Mouse (Mus musculus) thymus, adult 2 months (tissue): ENCODE measurements around the gene Fbxo39. TPM values are rescaled to one million over a fixed set of nuclear protein-coding genes. Genes with fewer than 3 reads are reported as not detected.

Experiments
- DNase-seq: peaks from one replicate; pipeline ENCODE4 v3.0.0; 2021
- H3K27ac ChIP-seq: fragments of 200-500 bp; 2 replicates; pipeline ENCODE4 v1.5.1; 2012; ENCODE audit warnings: low read length, control low read depth; ENCODE audit not compliant: control insufficient read depth, insufficient read depth
- H3K27me3 ChIP-seq: fragments of 200-500 bp; 2 replicates; pipeline ENCODE4 v1.6.1; 2012; ENCODE audit warnings: mild to moderate bottlenecking, low read length, moderate library complexity, mixed read lengths; ENCODE audit not compliant: control insufficient read depth, insufficient read depth
- H3K36me3 ChIP-seq: fragments of 200-500 bp; 2 replicates; pipeline ENCODE4 v1.6.1; 2012; ENCODE audit warnings: mild to moderate bottlenecking, low read length, moderate library complexity; ENCODE audit not compliant: control insufficient read depth, insufficient read depth
- H3K4me1 ChIP-seq: fragments of 200-500 bp; replicated peaks from 2 replicates; pipeline ENCODE4 v1.6.1; 2012; ENCODE audit warnings: low read length; ENCODE audit not compliant: control insufficient read depth, insufficient read depth
- H3K4me3 ChIP-seq: fragments of 200-500 bp; 2 replicates; pipeline ENCODE4 v1.5.1; 2012; ENCODE audit warnings: mild to moderate bottlenecking, low read length, control low read depth, moderate library complexity; ENCODE audit not compliant: control insufficient read depth, insufficient read depth
- CTCF ChIP-seq: fragments of 200-500 bp; IDR thresholded peaks from 2 replicates; pipeline ENCODE4 v1.5.1; 2012; ENCODE audit warnings: mild to moderate bottlenecking, control low read depth, low read length, moderate library complexity, borderline replicate concordance; ENCODE audit not compliant: control insufficient read depth, poor library complexity, insufficient read depth; ENCODE audit errors: extremely low read depth
- POLR2A ChIP-seq: fragments of 200-500 bp; IDR thresholded peaks from 2 replicates; pipeline ENCODE4 v1.6.1; 2012; ENCODE audit warnings: mild to moderate bottlenecking, low read length, control low read depth, moderate library complexity; ENCODE audit not compliant: control insufficient read depth, poor library complexity, insufficient read depth; ENCODE audit errors: extremely low read depth
- WGBS: fragments of 180-500 bp; shearing (Covaris S2); methylation state at CpG from one replicate; pipeline ENCODE4 v1.1.7; 2018; 5-methylcytosine and 5-hydroxymethylcytosine counted together
- polyA plus RNA-seq: library from polyadenylated mRNA; depleted of rRNA; stranded (reverse); fragments of >200 nt; gene quantifications from 2 replicates; pipeline ENCODE4 v1.2.3, GENCODE M21; 2012; rRNA removed

The Fbxo39 gene
- polyA plus RNA-seq, 1 experiment: 0.18 TPM

DNA sequence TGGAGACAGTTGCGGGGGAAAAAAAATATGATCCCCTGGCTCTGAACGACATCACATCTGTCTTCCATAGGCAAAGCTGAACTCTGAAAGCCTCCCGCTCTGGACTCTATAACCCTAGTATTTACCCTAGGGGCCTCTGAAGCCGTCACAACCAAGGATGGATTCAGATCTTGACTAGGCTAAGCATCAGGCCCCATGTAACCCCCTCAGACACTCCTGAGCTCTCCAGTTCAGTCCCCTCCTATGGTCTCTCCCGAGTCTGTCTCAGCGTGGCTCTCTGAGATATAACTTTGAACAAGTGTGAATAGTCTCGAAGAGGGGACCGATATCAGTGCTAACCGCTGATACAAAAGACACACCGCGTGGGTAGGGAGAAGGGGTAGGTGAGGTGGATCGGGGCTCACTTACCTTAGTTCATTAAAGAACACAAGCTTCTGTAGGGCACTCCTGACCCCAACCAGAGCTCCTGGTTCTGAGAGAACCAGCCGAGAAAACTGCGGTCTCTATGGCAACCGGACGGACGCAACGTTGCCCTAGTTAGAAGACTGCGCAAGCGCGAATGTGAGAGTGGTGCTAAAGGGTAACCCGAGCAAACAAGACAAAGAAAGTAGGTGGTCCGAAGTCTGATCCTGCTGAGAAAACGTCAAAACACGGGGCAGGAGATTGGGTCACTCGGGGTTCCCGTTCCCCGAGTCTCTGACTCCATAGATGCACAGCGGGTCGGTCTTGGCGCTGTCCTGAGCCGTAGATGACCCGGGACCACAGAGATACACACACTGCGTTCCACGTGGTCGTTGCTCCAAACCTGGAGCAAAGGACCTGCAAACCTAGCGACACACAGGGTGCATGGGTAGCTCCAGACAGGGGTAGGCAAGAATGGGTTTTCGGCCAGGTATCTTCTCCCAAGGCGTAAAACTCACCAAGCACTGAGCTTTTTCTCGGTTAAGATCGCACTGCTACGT lies 47.4 kb downstream of the Fbxo39 start:
- no peaks in the 10 kb centered on the region for H3K36me3 ChIP-seq
- H3K27ac ChIP-seq: no peak overlapping the region
- TF ChIP-seq POLR2A (no peak), CTCF (no peak)
- peaks cover 7% of the 10 kb centered on the region for H3K4me1 ChIP-seq
- peak overlapping the region; percentile 24 for H3K4me3 ChIP-seq
- DNase-seq: peak; percentile 25
- H3K27me3 ChIP-seq: peaks cover 6% of the 10 kb centered on the region; the same call in 1 of the 2 replicates
- WGBS: 18% methylated on average over 42 of the region's 42 CpGs

DNA sequence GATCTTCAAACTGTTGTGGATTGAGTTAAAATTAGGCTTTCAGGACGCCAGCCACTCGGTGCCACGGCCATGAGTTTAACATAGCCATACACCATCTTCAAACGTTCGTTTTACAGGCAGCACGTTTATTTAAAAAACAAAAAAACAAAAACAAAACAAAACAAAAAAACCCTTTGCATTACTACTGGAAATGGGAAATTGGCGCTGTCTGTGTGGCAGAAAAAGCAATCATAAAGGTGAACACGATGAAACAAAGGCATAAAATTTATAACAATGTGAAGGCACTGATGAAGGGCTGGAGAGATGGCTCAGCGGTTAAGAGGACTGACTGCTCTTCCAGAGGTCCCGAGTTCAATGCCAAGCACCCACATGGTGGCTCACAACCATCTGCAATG lies 48.1 kb downstream of the Fbxo39 start, which contains the start of gene Tekt1:
TSS of gene Tekt1 (minus strand) at position 96 of the 395 bp plus-strand sequence.
- Histone ChIP-seq H3K4me1 (peaks cover 7% of the 10 kb centered on the region), H3K36me3 (no peaks in the 10 kb centered on the region), H3K4me3 (peak within 1 kb of the TSS; percentile 24), H3K27ac (no peak within 1 kb of the TSS), H3K27me3 (peaks cover 6% of the 10 kb centered on the region; the same call in 1 of the 2 replicates)
- 28% methylated on average over 10 of the region's 10 CpGs for WGBS
- DNase-seq: no peak
- TF ChIP-seq POLR2A (no peak), CTCF (no peak)

DNA sequence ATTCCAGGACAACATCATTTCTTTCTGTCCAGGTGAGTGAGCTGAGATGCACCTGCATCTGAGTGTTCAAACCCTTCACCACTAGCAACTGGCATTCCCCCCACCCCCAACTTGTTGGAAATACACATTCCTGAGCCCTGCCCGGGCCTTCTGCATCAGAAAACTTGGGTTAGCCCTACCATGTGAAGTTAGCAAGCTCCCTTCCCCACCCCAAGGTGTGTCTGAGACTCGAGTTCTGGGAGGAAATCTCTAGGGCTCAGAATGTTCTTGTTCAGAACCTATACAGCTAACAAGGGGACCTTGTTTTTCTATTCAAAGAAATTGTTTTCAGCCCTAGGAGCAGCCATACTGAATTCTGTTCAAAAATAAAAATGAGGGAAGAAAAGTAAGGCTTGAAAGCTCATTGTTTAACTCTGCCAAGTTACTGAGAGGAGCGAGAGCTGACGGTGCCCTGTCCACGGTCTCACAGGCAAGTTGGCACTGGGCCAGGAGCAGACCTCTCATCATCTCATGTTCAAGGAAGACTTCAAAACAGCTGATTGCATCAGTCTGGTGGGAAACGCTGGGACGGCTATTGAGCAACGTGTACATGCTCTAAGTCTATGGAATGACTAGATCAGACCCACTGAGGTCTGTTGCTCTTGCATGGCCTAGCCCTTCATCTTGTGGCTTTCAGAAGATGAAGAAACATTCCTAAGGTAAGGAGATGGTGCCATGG lies 49.4 kb downstream of the Fbxo39 start:
- no peak for DNase-seq
- Histone ChIP-seq H3K27ac (no peak overlapping the region), H3K4me3 (no peak overlapping the region), H3K36me3 (no peaks in the 10 kb centered on the region), H3K4me1 (peaks cover 7% of the 10 kb centered on the region), H3K27me3 (peaks cover 6% of the 10 kb centered on the region; the same call in 1 of the 2 replicates)
- WGBS: 87% methylated on average over 8 of the region's 8 CpGs
- no peak for TF ChIP-seq POLR2A
- no peak for TF ChIP-seq CTCF

DNA sequence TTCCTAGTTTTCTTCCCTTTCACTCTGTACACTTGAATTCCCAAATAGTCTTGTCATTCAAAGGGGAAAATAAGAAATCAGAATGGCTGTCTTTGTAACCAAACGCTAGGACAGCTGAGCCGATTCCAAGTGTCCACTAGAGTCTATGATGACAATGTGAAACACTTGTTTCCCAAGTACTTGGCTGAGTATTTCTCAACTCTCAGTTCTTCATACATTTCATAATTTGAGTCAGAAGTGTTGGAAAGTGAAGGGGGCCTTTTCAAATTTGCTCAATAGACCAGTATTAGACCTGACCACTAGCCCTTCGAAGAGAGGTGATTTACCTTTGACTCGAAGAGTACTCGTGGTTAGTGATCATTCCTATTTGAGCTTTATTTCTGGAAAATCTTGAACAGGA lies 50.3 kb downstream of the Fbxo39 start:
- 95% methylated on average over 5 of the region's 5 CpGs for WGBS
- Histone ChIP-seq H3K27me3 (peaks cover 6% of the 10 kb centered on the region; the same call in 1 of the 2 replicates), H3K4me3 (no peak overlapping the region), H3K36me3 (no peaks in the 10 kb centered on the region), H3K27ac (no peak overlapping the region), H3K4me1 (peaks cover 7% of the 10 kb centered on the region)
- no peak for DNase-seq
- TF ChIP-seq CTCF (no peak), POLR2A (no peak)

DNA sequence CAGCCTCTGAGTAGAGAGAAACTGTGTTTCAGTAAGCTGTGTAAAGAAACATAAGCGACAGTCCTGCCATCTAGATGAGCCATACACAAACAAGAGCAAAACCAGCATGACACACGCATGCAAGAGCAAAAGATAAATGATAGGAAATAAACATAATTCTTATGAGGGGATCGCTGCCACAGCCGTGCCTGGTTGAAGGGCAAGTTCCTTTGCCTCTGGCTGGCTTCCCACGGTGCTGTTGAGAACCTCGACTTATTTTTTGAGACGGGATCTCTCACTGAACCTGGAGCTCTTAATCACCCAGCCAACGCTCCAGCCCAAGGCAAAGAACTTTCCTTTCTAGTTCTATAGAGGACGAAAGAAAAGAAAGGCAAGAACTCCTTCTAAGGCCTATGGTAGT lies 51.9 kb downstream of the Fbxo39 start:
- no peak for DNase-seq
- Histone ChIP-seq H3K4me3 (no peak overlapping the region), H3K36me3 (no peaks in the 10 kb centered on the region), H3K4me1 (peaks cover 7% of the 10 kb centered on the region), H3K27me3 (peaks cover 6% of the 10 kb centered on the region; the same call in 1 of the 2 replicates), H3K27ac (no peak overlapping the region)
- no peak for TF ChIP-seq CTCF
- TF ChIP-seq POLR2A: no peak
- 79% methylated on average over 9 of the region's 9 CpGs for whole genome bisulfite sequencing

DNA sequence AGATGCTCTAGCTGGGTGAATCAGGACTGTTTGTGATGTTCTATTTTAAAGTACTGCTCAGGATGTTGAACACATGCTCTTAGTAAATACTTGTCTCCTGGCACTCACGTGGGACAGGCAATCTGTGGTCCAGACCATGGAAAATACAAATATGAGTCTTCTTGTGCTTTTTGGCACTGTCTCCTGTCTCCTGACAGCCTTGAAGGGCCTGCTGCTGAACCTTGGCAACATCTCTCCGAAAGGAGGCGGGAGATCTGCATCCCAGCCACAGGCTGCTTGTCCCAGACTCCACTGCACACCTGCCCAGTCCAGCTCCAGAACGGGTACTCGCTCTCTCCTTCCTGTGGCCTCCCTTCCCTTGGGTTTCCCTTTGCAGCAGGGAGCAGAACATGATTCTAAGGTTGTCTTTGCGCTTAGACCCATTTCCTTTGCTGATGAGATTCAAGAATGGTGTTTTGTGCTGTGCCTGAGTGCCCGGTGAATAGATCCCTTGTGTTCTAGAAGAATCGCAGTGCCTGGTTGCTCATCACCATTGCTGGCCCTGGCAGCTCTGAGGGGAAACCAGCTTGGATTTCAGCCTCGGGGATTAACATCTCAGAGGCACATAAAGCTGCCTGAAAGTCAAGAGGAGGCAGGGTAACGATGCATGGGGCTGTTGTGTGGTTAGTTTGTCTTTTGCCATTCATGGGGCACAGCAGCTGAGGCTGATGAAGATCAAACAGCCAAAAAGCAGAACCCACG lies 53.9 kb downstream of the Fbxo39 start:
- no peaks in the 10 kb centered on the region for H3K27me3 ChIP-seq
- 61% methylated on average over 11 of the region's 11 CpGs for WGBS
- no peak for DNase-seq
- no peak overlapping the region for H3K4me3 ChIP-seq
- no peaks in the 10 kb centered on the region for H3K4me1 ChIP-seq
- TF ChIP-seq POLR2A (no peak), CTCF (no peak)
- H3K27ac ChIP-seq: no peak overlapping the region
- no peaks in the 10 kb centered on the region for H3K36me3 ChIP-seq

Other genes with a start within 250 kb of the Fbxo39 start
- gene Pitpnm3, start 178.7 kb upstream of the Fbxo39 start, polyA plus RNA-seq: 0.92 and 1.1 TPM in 2 replicates
- 0.24 and 0.70 TPM in 2 replicates for gene Gm43951, start 107.6 kb upstream of the Fbxo39 start, polyA plus RNA-seq
- gene 4933427D14Rik, start 107.0 kb upstream of the Fbxo39 start, polyA plus RNA-seq: 12.0 and 12.6 TPM in 2 replicates
- gene Txndc17, start 106.9 kb upstream of the Fbxo39 start, polyA plus RNA-seq: 36.3 and 44.9 TPM in 2 replicates
- gene Med31, start 98.9 kb upstream of the Fbxo39 start, polyA plus RNA-seq: 7.2 and 10.4 TPM in 2 replicates
- gene Slc13a5, start 47.2 kb upstream of the Fbxo39 start, polyA plus RNA-seq: 0.04 and 0.10 TPM in 2 replicates
- 39.3 and 46.0 TPM in 2 replicates for gene Xaf1, start 12.8 kb upstream of the Fbxo39 start, polyA plus RNA-seq
- 0.11 and 0.27 TPM in 2 replicates for gene Tekt1, start 48.0 kb downstream of the Fbxo39 start, polyA plus RNA-seq
- gene Smtnl2, start 97.3 kb downstream of the Fbxo39 start, polyA plus RNA-seq: 1.7 and 2.7 TPM in 2 replicates
- gene Ggt6, start 121.1 kb downstream of the Fbxo39 start, polyA plus RNA-seq: 4.0 and 4.3 TPM in 2 replicates
- 57.1 and 67.8 TPM in 2 replicates for gene Mybbp1a, start 126.9 kb downstream of the Fbxo39 start, polyA plus RNA-seq
- 8.9 and 10.6 TPM in 2 replicates for gene Spns2, start 175.5 kb downstream of the Fbxo39 start, polyA plus RNA-seq
- 13.5 and 15.4 TPM in 2 replicates for gene Spns3, start 236.1 kb downstream of the Fbxo39 start, polyA plus RNA-seq